Mouse (Mus musculus): ENCODE measurements at regions not wholly inside any gene's neighbourhood (a gene's known extent, or its start where the extent isn't known, plus 50 kb on each side); places are given as distances from the start of the nearest gene placed in this dataset.

- DNase-seq: peak; percentile 36
Observed at GRCm38 (mm10) chr4:124228537-124228936, 310.7 kb upstream of the 4930535I16Rik start.

DNA sequence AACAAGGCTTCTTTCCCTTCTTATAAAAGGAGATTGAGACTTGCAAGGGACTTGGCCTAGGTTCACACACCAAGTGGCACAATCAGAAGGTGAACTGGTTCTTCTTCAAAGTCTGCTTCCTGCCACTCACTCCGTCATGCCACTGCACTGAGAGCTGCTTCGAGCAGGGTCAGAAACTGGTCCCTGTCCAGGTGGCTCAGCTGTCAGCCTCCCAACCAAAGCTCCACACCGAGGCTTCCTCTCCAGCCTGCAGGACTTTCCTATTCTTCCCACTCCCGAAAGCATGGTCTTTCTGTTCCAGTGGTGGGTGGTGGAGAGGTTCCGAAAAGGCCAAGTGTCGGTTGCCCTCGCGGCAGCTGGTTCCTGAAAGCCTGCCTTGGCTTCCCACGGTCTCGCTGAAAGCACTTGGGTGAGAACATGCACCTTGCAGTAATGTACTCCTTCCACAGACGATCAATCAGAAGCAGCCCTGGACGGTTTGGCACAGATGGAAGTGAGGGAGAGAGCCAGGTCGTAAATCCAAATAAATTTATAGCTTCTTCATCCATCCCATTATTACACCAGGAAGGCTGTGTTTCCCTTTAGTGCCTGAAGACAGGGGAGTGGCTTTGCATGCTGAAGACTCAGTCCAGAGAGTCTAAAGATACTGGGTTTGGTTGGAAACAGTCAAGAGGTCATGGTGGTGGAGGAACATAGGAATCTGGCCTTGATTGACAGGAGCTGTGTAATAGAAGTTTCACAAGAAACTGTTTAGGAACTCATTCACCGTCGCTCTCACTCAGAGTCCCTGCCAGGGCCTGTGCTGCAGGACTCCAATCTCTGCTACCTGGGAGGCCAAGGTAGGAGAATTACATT is 306.1 kb upstream of the 4930535I16Rik start:
- peak; percentile 19 for DNase-seq

- no peak for DNase-seq
Observed at GRCm38 (mm10) chr4:124221736-124222135, 303.9 kb upstream of the 4930535I16Rik start.

- DNase-seq: peak; percentile 71
Observed at GRCm38 (mm10) chr4:124217206-124217605, 299.4 kb upstream of the 4930535I16Rik start.

GRCm38 (mm10) chr4:124216351-124216750 is 298.5 kb upstream of the 4930535I16Rik start:
- no peak for DNase-seq

GRCm38 (mm10) chr4:124215077-124215476 is 297.3 kb upstream of the 4930535I16Rik start:
- no peak for DNase-seq

GRCm38 (mm10) chr4:124210103-124210502 is 292.3 kb upstream of the 4930535I16Rik start:
- no peak for DNase-seq

DNA sequence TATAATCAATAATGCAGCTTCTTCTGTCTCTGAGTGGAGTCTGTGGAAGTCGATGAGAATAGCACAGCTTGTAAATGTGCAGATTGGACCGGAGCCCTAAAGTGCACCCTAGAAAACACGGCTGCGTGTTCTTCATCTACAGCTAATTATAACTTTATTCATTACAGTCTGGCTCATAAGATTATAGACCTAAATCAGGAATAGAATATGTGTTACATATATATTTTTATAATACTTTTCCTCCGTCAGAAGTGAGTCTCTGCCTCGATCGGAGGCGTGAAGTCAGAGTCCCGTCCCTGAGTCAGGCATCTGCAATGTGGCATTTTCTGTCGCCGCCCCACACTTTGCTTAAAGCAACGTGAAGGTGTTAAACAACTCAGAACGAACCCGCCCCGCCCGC is 288.7 kb upstream of the 4930535I16Rik start:
- no peak for DNase-seq

DNA sequence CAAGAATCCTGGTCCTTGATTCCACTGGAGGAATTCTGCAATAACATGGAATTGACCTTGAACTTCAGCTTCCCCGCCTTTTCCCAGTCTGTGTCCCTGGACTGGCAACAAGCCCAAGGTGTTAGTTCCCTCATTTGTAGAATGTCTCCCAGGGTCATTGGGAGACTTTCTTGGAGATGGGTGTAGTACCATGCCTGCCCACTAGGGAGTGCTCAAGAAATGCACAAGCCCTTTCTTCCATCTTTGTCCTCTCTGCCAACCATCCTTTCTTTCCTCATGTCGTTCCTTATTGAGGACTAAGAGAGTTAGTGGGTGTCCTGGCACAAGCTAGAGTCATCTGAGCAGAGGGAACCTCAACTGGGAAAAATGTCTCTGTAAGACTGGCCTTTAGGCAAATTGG is 285.9 kb upstream of the 4930535I16Rik start:
- peak; percentile 5 for DNase-seq

DNA sequence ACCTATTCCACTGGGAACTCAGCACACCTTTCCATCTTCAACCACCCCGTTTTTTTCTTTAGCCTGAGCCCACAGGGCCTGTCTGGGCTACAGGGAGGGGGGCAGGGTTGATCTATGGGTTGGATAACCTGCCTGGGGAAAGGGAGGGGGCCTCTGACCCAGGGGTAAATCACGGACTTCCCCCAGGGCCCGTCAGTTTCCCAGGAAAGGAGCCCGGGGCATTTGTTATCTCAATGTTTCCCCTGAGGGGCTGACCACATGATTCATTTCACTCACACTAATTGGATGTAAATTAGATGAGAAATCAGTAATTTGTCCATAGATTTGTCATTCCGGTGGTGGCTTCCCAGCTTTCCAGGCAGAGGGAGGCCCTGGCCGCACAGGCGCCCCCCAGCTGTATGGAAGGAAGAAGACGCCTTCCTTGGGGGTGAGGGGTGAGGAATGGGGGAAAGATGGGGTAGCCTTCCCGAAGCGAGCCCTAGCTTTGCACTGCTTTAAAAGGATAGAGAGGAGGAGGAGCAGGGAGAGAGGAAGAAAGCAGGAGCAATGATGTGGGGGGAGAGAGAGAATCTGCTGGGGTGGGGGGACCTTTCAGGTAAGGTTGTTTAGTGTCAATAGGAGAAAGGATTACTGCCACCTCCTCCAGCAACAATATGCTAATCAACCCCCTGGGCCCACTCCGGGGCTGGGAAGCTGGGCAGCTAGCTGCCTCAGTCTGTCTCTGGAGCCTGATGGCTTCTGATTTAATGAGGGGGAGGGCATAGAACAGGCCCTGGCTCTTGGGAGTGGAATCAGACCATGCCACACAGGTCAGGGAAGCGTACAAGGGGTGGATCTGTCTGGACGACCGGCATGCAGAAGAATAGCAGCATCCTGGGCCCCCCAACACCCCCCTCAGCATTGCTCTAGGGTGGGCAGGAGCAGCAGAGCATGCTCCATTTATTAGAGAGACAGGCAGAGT is 282.3 kb upstream of the 4930535I16Rik start:
- no peak for DNase-seq

GRCm38 (mm10) chr4:124198832-124199231 is 281.0 kb upstream of the 4930535I16Rik start:
- DNase-seq: no peak

GRCm38 (mm10) chr4:124196711-124197110 is 278.9 kb upstream of the 4930535I16Rik start:
- no peak for DNase-seq

DNA sequence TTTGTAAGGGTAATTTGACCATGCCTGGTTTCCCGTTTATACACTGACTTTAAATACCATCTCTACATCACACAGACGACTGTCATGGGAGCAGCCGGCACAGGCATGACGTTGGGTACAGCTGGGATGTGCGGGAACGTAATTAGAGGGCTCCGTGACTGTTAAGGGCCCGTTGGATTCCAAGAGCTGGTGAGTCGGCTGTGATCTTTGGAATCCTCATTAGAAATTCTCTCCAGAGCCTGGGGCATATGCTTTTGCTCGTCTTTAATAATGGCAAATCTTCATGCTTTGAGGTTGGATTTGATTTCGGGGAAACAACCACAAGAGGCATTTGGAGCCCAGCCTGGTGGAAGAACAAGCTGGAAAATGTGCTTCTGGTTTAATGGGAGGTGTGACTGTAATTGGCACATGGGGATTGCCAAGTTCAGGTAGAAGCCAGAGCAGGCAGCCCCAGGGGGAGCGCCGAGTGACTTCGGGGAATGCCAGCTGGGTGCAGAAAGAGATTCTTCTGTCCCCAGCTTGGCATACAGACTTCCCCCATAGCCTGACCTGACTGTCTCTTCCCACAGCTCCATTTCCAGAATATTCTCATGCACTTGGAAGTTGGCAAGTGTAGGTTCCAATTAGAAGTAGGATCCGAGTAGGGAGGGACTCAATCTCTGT is 275.4 kb upstream of the 4930535I16Rik start:
- DNase-seq: no peak

GRCm38 (mm10) chr4:124190775-124191174 is 273.0 kb upstream of the 4930535I16Rik start:
- no peak for DNase-seq

GRCm38 (mm10) chr4:124189993-124190385 is 272.2 kb upstream of the 4930535I16Rik start:
- no peak for DNase-seq

DNA sequence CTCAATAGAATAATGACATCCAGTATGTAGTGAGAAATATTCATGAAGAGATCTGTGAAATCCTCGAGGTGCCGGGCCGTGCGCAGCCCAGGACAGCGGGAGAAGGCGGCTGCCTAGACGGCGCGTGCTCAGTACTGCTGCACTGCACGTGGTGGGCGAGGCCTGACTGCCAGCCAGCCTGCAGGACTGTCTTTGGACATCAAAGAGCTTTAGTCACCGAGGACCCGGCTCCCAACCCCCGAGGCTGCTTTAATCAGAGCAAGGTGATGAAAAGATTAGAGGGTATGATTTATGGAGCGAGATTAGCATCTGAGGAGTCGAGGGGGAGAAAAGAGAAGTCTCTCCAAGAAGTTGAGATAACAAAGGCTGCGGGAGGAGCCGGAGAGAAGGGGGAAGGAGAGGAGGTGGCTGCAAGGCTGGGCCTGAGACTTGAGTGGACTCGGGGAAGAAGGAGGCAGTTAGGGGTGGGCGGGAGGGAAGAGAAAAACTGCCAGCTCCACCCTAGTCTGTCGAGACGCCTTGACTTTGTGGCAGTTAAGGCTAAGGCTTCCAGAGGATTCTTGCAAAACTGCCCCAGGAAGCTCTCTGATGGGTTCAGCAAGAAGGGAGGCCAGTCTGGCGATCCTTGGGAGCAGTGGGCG is 271.6 kb upstream of the 4930535I16Rik start:
- DNase-seq: no peak

DNA sequence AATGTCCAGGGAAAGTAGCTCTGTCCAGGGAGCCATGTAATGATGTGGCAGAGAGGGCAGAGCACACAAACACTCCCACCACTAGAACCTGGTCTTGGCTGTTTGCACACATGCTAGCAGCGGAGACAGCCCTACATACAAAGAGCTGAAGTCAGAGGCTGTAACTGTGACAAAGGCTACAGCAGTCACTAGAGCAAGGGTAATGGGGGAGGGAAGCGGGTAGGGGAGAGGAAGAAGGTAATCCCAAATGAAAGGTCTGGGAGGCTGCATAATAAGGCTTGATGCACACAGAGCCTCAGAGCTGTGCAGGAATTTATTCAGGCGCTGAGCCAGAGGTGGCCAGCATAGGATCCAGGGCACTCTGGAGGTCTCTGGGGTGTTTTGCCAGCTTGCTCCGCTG is 269.3 kb upstream of the 4930535I16Rik start:
- no peak for DNase-seq

DNA sequence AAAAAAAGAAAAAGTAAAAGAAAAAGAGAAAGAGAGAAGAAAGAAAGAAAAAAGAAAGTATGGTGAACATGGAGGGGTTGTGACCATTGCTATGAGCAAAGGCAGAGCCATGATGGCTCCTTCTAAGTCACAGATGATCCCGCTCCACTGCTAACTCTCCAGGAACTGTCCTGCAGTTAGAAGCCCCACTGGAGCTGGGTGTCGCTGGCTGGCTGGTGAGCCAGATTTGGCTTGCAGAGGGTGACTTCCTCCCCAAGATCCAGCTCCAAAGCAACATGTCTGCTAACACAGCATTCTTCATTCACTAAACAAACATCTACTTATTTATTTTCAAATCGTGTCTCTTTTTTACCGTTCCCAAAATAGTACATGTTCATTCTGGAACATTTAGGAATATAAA is 263.5 kb upstream of the 4930535I16Rik start:
- DNase-seq: no peak

- DNase-seq: no peak
Observed at GRCm38 (mm10) chr4:124178401-124179018, 260.7 kb upstream of the 4930535I16Rik start.

GRCm38 (mm10) chr4:124175531-124175930 is 257.7 kb upstream of the 4930535I16Rik start:
- DNase-seq: no peak

GRCm38 (mm10) chr4:124154627-124155026 is 236.8 kb upstream of the 4930535I16Rik start:
- DNase-seq: no peak
